Mouse (Mus musculus) embryo, embryonic 11.5 days (tissue): ENCODE data around the gene Tmsb10.
A peak's percentile ranks its signal among the peaks of the same experiment; 100 is the strongest.

Experiments used
- DNase-seq: peaks from one replicate; pipeline ENCODE4 v3.0.0-alpha.2; 2012; ENCODE audit warnings: low read depth, low spot score

Tmsb10 gene

DNA sequence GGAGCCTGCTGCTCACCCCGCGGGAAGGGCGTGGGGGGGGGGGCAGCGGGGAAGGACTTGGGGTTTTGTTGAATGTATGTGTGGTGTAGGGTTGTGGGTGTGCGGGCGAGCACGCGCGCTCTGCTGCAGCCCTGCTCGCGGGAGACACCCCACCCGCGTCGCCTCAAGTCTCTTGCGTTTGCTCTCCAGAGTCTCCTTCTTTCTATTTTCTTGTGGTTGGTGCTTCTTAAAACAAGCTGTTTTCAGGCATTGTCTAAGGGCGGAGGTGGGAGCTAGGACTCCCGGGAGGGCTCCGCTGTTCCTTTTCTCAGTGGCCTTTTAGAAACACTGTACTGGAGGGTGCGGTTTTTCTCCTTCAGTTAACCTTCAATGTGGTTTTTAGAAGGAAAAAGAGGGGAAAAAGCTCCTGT is at the start of gene Tmsb10:
Tmsb10 (minus strand) TSS at position 87 of the 410 bp plus-strand sequence.
- no peak for DNase-seq

- DNase-seq = no peak
Observed at GRCm38 (mm10) chr6:73003601-73004000, 45.1 kb upstream of the Tmsb10 start.

GRCm38 (mm10) chr6:73002391-73002790 is 43.8 kb upstream of the Tmsb10 start:
- no peak for DNase-seq

- no peak for DNase-seq
Observed at GRCm38 (mm10) chr6:72998809-72999208, 40.3 kb upstream of the Tmsb10 start.

DNA sequence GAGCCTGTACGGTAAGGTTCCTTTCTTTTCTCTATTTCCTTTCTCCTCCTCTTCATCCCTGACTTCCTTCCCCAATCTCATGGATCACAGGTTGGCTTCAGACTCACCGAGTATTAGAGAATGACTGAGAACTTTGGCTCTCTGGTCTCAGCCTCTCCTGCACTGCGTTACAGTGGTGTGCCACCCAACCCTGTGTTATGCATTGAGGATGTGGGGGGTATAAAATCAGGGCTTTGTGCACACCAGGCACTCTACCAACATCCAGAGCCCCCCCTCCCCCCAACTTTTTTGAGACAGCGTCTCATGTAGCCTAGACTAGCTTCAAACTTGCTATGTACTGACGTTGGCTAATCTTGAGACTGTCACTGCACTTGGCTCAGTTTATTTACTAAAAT is 35.1 kb upstream of the Tmsb10 start:
- DNase-seq = no peak

DNA sequence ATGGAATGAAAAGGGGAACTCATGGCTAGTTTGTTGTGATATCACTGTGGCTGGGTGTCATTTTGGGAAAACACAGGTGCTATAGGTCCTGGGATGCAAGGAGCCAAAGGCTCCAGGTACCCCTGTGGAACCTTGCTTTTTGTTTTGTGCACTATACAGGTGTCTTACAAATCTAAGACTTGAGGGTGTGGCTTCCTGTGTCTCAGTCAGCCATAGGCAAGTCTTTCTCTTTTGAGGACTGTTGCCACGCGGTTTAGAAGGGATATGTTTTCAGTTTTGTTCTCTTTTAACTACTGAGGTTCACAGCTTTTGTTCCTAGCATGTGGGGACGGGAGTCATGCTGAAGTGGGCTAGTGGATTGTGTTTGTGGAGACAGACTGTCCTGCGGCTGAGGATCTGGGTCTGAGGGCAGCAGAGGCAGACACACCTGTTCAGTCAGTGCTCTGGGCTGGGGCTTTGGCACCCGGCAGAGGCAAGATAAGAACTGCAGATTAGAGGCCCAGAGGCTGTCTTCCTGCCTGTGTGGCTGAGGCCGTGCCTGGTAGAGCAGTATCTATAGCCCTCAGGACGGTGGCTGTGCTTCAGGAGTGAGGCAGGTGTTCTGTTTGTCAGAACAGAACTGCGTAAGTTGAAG is 34.6 kb upstream of the Tmsb10 start:
- DNase-seq = no peak

GRCm38 (mm10) chr6:72990206-72990605 is 31.7 kb upstream of the Tmsb10 start:
- DNase-seq = no peak

DNA sequence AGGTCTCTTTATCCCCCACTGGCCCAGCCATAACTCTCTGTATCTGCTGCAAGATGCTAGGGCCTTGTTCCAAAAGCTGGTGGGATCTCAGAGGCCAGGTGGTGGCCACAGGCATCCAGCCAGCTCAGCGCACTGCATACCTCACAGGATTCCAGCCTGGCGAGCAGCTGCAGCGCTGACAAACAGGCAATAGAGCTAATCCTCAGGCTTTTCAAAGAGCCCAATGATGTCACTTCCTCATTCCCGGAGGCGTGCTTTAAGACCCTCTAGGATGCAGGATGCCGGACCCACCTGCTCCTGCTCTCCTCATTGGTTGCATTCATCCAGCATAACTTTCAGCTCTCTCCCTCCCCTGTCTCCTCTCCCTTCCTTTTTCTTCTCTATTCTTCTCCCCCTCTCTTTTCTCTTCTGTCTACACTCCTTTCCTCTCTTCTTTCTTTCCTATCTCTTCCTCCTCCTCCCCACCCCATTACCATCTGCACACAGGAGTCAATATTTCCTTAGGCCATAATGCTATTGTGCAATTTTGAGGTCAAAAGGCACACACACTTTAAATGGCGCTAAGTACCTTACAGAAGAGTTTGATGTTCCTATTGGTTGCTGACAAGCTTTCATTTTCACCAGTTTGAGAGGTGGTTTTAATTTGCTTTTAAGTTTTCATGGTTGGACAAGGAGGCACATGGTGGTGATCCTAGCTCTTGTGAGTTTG is 30.6 kb upstream of the Tmsb10 start:
- DNase-seq = peak; percentile 22

DNA sequence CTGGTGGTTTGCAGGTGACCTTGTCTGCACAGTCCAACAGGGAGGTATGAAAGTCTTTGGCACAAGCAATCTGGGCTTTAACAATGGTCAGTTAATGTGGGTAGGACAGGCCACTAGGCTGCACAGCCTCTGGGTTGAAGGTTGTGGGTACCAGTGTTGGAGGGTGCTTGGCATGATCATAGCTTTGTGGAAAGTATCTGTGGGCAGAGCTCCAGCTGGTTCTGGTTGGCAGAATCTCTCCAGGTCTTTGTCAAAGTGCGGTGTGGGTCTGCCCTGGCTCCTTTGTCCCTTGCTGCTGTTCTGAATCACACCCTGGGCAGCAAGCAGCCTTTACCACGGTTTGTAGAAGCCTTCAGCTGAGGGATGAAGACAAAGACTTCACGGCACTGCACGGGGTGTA is 24.0 kb upstream of the Tmsb10 start:
- DNase-seq = no peak

- no peak for DNase-seq
Observed at GRCm38 (mm10) chr6:72981851-72982250, 23.3 kb upstream of the Tmsb10 start.

DNA sequence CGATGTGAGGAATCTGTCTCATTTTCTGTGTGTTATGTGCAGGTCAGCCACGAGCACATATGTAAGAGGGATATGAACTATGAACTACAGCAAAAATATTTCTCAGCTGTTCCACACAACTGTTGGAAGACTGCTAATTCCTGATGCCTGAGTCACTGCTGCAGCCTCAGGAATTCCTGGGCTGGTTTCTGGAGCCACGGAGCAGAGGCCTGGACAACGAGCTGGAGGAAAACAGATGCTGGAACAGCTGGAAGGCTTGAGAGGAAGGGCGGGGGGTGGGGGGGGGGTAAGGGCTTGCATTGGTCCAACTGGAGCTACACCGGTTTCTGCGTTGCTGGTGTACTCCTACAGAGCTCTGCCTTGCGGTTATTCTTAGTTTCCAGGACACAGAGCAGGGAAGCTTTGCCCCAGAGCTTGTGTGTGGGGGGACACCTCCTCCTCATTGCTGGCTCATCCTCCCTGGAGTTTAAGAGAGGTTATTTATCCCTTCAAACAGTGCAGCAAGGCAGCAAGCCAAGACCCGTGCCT is 22.6 kb upstream of the Tmsb10 start:
- no peak for DNase-seq

GRCm38 (mm10) chr6:72976866-72977265 is 18.3 kb upstream of the Tmsb10 start:
- no peak for DNase-seq

GRCm38 (mm10) chr6:72971074-72971473 is 12.5 kb upstream of the Tmsb10 start:
- DNase-seq = no peak

DNA sequence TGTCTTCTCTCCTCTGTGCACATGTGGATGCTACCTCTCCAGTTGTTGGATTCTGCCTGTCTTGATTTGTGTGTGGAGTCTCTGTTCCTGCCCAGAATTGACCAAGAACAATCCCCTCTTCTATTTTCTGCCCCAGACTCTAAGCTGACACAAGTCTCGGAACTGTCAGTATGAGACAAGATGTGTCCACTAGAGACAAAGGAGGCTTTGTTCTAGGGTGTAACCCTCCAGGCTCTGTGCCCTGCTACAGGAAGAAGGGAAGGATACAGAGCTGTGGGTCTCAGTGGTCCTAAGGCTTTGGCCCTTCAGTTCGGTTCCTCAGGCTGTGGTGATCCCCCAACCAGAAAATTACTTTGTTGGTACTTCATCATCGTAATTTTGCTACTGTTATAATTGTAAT is 11.2 kb upstream of the Tmsb10 start:
- DNase-seq = no peak

DNA sequence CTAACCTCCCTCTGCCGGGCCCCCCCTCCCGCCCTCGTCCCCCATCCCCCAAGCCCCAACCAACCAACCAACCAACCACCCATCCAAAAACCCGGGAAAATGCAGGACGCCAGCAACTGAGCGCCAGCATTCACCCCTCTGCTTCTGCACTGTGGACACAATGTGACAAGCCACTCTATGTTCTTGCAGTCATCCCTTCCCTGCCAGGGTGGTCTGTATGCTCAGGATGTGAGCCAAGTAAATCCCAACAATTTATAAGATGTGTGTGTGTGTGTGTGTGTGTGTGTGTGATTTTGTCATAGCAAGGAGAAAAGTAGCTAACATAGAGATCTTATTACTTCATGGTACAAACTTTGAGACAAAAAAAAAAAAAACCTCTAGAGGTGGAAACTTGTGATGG is 6.7 kb upstream of the Tmsb10 start:
- no peak for DNase-seq

GRCm38 (mm10) chr6:72962281-72962741 is 3.8 kb upstream of the Tmsb10 start:
- no peak for DNase-seq

DNA sequence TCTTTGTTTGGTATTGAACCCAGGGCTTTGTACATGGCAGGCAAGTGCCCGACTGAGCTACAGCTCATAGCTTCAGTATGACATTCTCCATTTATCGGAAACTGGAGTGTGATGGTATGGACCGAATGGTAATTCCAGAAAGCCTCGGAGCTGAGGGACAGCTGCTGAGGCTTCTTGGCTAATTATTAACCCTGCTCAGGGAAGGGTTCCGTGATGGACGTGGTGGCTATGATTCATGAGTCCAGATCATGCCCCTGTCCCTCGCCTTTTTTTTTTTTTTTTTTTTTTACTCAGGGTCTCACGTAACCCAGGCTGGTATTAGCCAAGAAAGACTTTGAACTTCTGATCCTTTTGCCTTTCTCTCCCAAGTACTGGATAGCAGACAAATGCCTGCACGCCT is 3.1 kb upstream of the Tmsb10 start:
- DNase-seq = no peak

GRCm38 (mm10) chr6:72960675-72961074 is 2.1 kb upstream of the Tmsb10 start:
- DNase-seq = no peak

DNA sequence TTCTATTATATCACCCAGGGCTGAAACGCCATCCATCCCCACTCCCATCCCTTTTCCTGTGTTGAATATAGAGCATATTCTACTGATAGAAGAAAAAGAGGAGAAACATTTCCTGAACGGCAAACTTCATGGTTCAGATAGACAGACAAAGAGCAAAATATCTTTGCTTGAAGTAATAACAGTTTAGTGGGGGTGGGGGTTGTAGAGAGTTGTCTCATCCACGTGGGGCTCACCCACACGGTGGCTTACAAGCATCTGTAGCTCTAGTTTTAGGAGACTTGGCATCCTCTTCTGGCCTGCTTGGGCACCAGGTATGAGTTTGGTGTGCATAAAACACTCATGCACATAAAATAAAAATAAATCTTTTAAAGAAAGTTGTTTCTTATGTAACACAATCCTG is 627 bp upstream of the Tmsb10 start:
- DNase-seq = no peak

DNA sequence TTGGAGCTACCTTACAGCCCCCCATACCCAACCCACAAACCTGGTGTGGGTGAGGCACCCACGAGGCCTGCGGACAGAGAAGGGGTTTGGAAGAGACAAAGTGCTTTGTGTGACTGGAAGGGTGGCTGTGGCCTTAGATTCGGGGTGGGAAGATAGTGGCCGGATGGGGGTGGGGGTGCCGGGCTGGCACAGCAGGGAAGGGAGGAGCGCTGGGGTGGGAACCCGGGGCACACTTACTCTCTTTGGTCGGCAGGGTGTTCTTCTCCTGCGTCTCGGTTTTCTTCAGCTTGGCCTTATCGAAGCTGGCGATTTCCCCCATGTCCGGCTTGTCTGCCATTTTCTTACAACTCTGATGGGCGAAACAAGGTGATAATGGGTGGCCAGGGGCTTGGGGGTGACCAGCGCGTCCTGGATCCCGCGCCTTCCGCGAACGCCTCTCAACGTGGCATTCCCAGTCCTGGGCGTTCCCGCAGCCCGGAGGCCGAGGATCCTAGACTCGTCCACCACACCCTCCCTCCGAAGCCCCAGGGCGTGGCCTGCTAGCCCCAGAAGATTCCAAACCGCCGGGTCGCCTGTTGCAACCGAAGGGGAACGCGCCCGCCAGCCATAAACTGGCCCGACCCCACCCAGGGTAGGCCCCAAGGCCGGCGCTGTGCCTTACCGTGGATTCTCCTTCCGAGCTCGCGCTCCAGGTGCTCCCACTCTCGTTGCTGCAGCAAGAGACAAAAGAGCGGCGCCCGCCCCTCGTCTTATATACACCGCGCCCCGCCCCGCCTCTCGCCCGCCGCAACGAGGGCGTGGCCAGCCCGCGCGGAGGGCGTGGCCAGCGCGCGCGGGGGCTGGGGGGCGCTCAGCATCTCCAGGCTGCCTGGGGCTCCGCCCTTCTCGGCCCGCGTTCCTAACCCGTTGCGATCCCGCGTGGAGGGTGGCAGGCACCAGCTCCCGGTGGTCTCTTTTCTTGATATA is 589 bp downstream of the Tmsb10 start:
- peak; percentile 74 for DNase-seq

GRCm38 (mm10) chr6:72957093-72957435 is 1.5 kb downstream of the Tmsb10 start:
- no peak for DNase-seq
